Mouse (Mus musculus): Measurements from ENCODE around the gene Tmem175. TPM values are rescaled to one million over a fixed set of nuclear protein-coding genes. Genes with fewer than 3 reads are reported as not detected.

Tmem175 gene
- polyA plus RNA-seq, 1 experiment from 2014 or later: 12.9 TPM

GRCm38 (mm10) chr5:108655381-108655780, 25.8 kb downstream of the Tmem175 start:
- 84% methylated on average over 9 of the region's 9 CpGs for WGBS (ENCODE audit: insufficient replicate concordance)
- peaks cover 67% of the 10 kb centered on the region for H3K36me3 ChIP-seq
- no peak overlapping the region for H3K9ac ChIP-seq
- H3K4me2 ChIP-seq: no peak overlapping the region
- ATAC-seq (ENCODE audit: low read depth): no peak
- no peaks in the 10 kb centered on the region for H3K27me3 ChIP-seq
- no peaks in the 10 kb centered on the region for H3K9me3 ChIP-seq (replicated peaks)
- peaks cover 26% of the 10 kb centered on the region for H3K4me1 ChIP-seq (replicated peaks)
- DNase-seq: no peak
- H3K4me3 ChIP-seq (replicated peaks): no peak overlapping the region
- H3K27ac ChIP-seq: no peak overlapping the region

DNA sequence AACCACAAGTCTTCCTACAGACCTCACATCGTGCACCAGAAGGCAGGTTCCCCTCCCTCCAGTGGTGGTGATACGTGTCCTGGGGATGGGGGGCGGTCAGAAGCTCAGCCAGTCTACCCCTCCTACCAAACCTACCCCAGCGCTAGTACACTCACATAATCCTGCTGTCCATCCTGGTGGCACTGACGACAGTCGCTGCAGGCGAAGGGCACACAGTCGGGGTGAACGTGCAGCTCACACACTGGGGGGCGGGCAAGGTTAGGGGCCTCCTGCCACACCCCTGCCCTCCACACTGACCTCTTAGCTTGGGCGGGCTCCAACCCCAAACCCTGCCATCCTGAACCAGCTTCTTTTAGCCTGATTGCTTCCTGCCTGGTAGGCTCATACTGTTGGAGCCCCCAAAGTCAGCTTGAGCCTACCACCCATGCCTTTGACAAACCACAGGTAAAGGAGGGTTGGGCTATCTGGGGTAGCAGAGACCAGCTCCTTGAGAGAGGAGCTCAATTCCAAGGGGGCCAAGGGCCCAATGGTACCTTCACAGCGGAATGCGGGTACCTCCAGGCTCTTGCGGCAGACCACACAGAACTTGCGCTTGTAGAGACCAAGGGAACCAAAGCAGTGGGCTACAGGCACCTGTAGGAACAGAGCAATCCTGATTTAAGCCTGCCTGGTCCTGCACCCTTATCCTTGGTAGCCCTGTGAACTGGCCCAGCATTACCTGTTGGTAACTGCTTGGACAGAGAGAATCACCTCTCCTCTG, 26.5 kb downstream of the Tmem175 start:
- DNase-seq (no peak), ATAC-seq (ENCODE audit: low read depth) (no peak)
- Histone ChIP-seq H3K4me2 (no peak overlapping the region), H3K9me3 (replicated peaks) (no peaks in the 10 kb centered on the region), H3K36me3 (peaks cover 60% of the 10 kb centered on the region), H3K4me3 (replicated peaks) (no peak overlapping the region), H3K9ac (no peak overlapping the region), H3K27me3 (no peaks in the 10 kb centered on the region), H3K27ac (no peak overlapping the region), H3K4me1 (replicated peaks) (peaks cover 32% of the 10 kb centered on the region)
- WGBS (ENCODE audit: insufficient replicate concordance): 88% methylated on average over 15 of the region's 15 CpGs

DNA sequence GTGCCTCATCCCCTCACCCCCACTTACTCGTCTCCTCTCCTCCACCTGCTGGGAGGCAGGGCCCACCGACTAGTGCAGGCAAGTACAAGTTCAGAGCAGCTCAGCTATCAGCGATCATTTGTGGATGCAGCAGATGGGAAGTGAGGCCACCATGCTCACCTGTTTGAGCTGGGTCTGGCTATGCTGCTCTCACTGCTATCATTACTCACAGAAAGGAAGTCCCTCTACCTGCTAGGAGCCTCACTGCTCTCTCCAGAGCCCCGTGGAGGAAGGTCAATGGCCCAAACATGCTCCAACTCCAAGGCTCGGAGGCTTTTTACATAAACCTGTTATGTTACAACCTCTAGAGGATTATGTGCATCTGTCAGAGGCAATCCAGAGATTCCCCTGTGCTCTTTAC, 27.8 kb downstream of the Tmem175 start:
- no peak overlapping the region for H3K9ac ChIP-seq
- H3K4me2 ChIP-seq: no peak overlapping the region
- no peak overlapping the region for H3K27ac ChIP-seq
- peaks cover 51% of the 10 kb centered on the region for H3K36me3 ChIP-seq
- ATAC-seq (ENCODE audit: low read depth) (no peak), DNase-seq (no peak)
- H3K4me3 ChIP-seq (replicated peaks): no peak overlapping the region
- H3K9me3 ChIP-seq (replicated peaks): no peaks in the 10 kb centered on the region
- no peaks in the 10 kb centered on the region for H3K27me3 ChIP-seq
- H3K4me1 ChIP-seq (replicated peaks): peaks cover 35% of the 10 kb centered on the region
- 69% methylated on average over 5 of the region's 5 CpGs for WGBS (ENCODE audit: insufficient replicate concordance)

DNA sequence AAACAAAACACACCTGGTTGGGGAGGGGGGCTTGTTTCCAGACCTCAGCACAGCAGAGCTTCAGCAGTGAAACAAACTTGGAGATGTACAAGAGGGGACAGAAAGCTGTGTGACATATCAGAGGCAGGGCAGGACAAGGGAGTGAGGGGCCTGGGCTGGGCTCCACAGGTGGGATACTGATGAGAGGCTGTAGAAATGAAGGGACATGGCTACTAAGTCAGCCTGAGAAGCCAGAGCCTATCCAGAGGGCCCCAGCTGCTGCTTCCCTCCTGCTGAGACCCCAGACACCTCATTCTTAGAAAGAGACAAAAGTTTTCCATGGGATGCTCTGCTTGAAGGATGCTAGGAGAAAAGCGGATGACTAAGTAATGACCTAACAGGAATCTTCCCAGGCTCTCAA, 29.0 kb downstream of the Tmem175 start:
- peaks cover 40% of the 10 kb centered on the region for H3K36me3 ChIP-seq
- 86% methylated on average over 1 of the region's 1 CpGs for WGBS (ENCODE audit: insufficient replicate concordance)

DNA sequence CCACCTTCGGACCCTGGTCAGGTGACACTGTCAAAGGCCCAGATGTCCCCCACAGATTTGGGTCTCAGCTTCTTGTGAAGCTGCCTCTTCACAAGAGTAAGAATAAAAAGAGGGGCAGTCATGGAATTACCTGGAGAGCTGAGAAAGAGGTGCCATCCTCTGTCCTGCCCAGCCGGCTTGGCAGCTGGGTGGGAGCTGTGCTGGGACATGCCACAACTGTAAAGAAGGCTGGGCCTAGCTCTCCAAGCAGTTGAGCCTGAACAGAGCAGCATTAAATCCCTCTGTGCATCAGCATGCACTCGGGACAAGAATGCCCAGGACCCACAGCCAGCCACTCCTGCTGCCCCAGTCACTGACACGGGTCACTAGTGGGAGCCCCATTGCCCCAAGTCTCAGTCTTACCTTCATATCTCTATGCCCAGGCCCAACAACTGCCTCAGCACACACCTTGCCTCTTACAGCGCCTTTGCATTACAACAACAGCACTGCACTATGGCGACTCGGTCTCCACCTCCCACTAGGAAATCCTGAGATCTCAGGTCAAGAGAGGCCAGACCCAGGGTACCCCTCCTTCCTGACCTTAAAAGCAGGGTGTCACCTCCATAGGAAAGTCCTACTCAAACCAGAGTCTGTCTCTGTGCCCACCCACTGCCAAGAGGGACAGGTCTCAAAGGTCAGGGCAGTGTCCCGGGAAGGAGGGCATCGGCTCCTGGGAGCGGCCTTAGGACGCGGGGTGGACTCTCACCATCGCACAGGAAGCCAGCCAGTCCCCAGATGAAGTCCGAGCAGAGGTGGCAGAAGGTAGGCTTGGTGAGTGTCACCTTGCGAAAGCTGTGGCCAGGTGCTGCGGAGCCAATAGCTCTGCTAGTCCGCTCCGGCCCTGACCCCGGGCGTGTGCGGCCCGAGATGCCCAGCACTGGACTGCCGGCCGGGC, 30.4 kb downstream of the Tmem175 start, which contains the start of gene Idua:
Idua (plus strand) TSS at position 634 of the 934 bp plus-strand sequence.
- peak; percentile 63 for ATAC-seq (ENCODE audit: low read depth)
- WGBS (ENCODE audit: insufficient replicate concordance): 10% methylated on average over 24 of the region's 24 CpGs
- Histone ChIP-seq H3K4me1 (replicated peaks) (peaks cover 35% of the 10 kb centered on the region), H3K36me3 (peaks cover 27% of the 10 kb centered on the region), H3K9me3 (replicated peaks) (no peaks in the 10 kb centered on the region), H3K4me3 (replicated peaks) (peak within 1 kb of the TSS; percentile 86), H3K4me2 (peak within 1 kb of the TSS; percentile 95), H3K27me3 (peaks cover 3% of the 10 kb centered on the region), H3K27ac (peak within 1 kb of the TSS; percentile 83), H3K9ac (peak within 1 kb of the TSS; percentile 94)
- no peak for DNase-seq

More for the DNA sequence above, 29.0 kb downstream of the Tmem175 start:
- H3K4me1 ChIP-seq (replicated peaks): peaks cover 35% of the 10 kb centered on the region
- no peak overlapping the region for H3K4me3 ChIP-seq (replicated peaks)
- H3K4me2 ChIP-seq: no peak overlapping the region
- no peaks in the 10 kb centered on the region for H3K9me3 ChIP-seq (replicated peaks)
- H3K9ac ChIP-seq: peak overlapping the region; percentile 94; the same call in 1 of the 2 replicates
- H3K27ac ChIP-seq: no peak overlapping the region
- ATAC-seq (ENCODE audit: low read depth) (no peak), DNase-seq (no peak)
- H3K27me3 ChIP-seq: no peaks in the 10 kb centered on the region

DNA sequence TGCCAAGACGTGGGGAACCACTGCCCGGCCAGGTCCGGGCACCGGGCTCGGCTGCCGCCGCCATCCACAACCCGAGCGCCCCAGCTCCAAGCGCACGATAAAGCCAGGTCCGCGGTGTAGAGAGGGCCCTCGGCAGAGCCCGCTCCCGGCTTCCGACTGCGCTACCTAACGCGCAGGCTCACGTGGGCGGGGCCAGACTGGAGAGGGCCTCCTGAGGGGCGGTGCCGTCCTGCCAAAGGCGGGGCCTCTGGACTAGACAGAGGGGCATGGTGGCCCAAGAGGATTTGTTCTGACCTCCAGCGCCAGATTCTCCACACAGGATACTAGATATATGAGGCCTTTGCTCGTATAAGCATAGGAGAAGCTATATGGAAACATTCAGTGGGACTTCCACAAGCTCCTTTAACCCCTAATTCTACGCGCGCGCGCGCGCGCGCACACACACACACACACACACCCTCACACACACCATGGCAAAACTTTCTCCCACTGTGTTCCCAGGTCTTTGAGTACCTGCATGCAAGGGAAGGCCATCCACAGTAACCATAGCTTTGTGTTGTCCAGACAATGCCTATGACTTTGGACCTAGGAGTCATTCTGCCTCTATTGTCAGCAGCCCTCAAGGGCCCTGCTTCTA, 31.2 kb downstream of the Tmem175 start:
- Histone ChIP-seq H3K36me3 (peaks cover 19% of the 10 kb centered on the region), H3K4me2 (peak overlapping the region; percentile 95), H3K27ac (peak overlapping the region; percentile 83), H3K4me3 (replicated peaks) (peak overlapping the region; percentile 86), H3K4me1 (replicated peaks) (peaks cover 35% of the 10 kb centered on the region), H3K9ac (peak overlapping the region; percentile 94), H3K9me3 (replicated peaks) (no peaks in the 10 kb centered on the region), H3K27me3 (peaks cover 5% of the 10 kb centered on the region)
- peak; percentile 93 for DNase-seq
- 13% methylated on average over 36 of the region's 36 CpGs for WGBS (ENCODE audit: insufficient replicate concordance)
- ATAC-seq (ENCODE audit: low read depth): peak; percentile 99

GRCm38 (mm10) chr5:108662772-108663171, 33.2 kb downstream of the Tmem175 start:
- Histone ChIP-seq H3K27ac (no peak overlapping the region), H3K36me3 (peaks cover 3% of the 10 kb centered on the region), H3K4me1 (replicated peaks) (peaks cover 34% of the 10 kb centered on the region), H3K4me2 (no peak overlapping the region), H3K9me3 (replicated peaks) (no peaks in the 10 kb centered on the region), H3K27me3 (peaks cover 10% of the 10 kb centered on the region), H3K9ac (no peak overlapping the region), H3K4me3 (replicated peaks) (no peak overlapping the region)
- DNase-seq: no peak
- 67% methylated on average over 4 of the region's 4 CpGs for WGBS (ENCODE audit: insufficient replicate concordance)
- no peak for ATAC-seq (ENCODE audit: low read depth)

DNA sequence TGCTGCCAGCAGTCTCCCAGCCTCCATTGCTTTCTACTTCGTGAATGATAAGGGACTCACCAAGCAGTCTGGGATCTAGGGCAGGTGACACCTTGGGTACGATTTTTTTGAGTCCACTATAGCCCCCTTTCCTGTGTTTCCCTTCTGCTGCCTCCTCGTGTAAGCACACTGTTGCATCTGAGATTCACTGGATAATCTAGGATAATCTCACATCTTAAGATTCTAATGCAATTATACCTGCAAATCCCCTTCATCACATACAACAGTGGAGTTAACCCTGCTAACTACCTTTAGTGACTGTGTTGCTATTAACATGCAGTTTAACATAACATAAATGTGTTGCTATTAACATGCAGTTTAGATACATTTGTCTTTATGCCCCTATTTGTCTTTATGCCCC, 35.5 kb downstream of the Tmem175 start:
- Histone ChIP-seq H3K9ac (no peak overlapping the region), H3K4me1 (replicated peaks) (peaks cover 32% of the 10 kb centered on the region), H3K27ac (no peak overlapping the region), H3K36me3 (no peaks in the 10 kb centered on the region), H3K9me3 (replicated peaks) (no peaks in the 10 kb centered on the region), H3K4me3 (replicated peaks) (no peak overlapping the region), H3K27me3 (peaks cover 10% of the 10 kb centered on the region), H3K4me2 (no peak overlapping the region)
- ATAC-seq (ENCODE audit: low read depth) (no peak), DNase-seq (no peak)
- WGBS (ENCODE audit: insufficient replicate concordance): 32% methylated on average over 3 of the region's 3 CpGs

- ATAC-seq (ENCODE audit: low read depth): no peak
- Histone ChIP-seq H3K9ac (no peak overlapping the region), H3K4me3 (replicated peaks) (no peak overlapping the region), H3K27me3 (peaks cover 10% of the 10 kb centered on the region), H3K4me1 (replicated peaks) (peaks cover 43% of the 10 kb centered on the region), H3K9me3 (replicated peaks) (no peaks in the 10 kb centered on the region), H3K4me2 (no peak overlapping the region), H3K36me3 (peaks cover 13% of the 10 kb centered on the region), H3K27ac (no peak overlapping the region)
- DNase-seq: no peak
- 77% methylated on average over 2 of the region's 2 CpGs for WGBS (ENCODE audit: insufficient replicate concordance)
Observed at GRCm38 (mm10) chr5:108667370-108667769, 37.8 kb downstream of the Tmem175 start.

- Histone ChIP-seq H3K27ac (peak overlapping the region; percentile 90), H3K27me3 (peaks cover 10% of the 10 kb centered on the region), H3K9ac (peak overlapping the region; percentile 82), H3K9me3 (replicated peaks) (no peaks in the 10 kb centered on the region), H3K4me2 (peak overlapping the region; percentile 88), H3K4me3 (replicated peaks) (peak overlapping the region; percentile 64), H3K36me3 (peaks cover 24% of the 10 kb centered on the region), H3K4me1 (replicated peaks) (peaks cover 54% of the 10 kb centered on the region)
- no peak for DNase-seq
- WGBS (ENCODE audit: insufficient replicate concordance): 13% methylated on average over 3 of the region's 3 CpGs
- no peak for ATAC-seq (ENCODE audit: low read depth)
Observed at GRCm38 (mm10) chr5:108668387-108668932, 38.9 kb downstream of the Tmem175 start.

Measured in liver, embryonic 13.5 days (tissue).